Mouse (Mus musculus): Measurements from ENCODE around the gene Vmn2r75.
"Not testable (repeated sequence)": the region's sequence is repeated elsewhere in the genome, so short reads cannot be mapped to it uniquely, and the experiment has no call there.

The Vmn2r75 gene

DNA sequence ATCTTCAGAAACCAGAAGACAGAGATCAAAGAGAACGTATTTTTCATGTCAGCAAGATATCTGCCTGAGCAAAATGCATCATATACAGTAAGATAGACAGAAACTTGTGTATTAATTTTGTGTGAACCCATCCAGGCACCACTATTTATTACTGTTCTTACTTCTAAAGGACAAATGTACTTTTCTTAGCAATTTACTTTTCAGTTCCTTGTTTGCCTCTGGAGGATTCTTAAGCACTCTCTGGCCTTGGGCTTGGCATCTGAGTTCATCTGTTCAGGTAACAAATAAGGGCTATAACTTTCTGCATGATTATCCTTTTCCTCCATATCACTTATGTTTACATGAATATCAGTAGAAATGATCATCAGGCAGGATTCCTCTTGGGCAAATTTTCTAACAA lies at the start of gene Vmn2r75:
Gene Vmn2r75, minus strand, starts transcription at position 101 of the 400 bp plus-strand sequence.
- not testable (repeated sequence) for DNase-seq (ENCODE audit: low read depth)

- no peak for DNase-seq (ENCODE audit: low read depth)
These were observed 39.8 kb upstream of the Vmn2r75 start for GRCm38 (mm10) chr7:86211345-86211744.
